Mouse (Mus musculus): Measurements from ENCODE around the gene Crebrf.

The Crebrf gene

GRCm38 (mm10) chr17:26705463-26706359, 9.7 kb upstream of the Crebrf start:
- no peak for DNase-seq

GRCm38 (mm10) chr17:26707066-26707465, 8.4 kb upstream of the Crebrf start:
- DNase-seq, result no peak

- no peak for DNase-seq
Observed at GRCm38 (mm10) chr17:26708499-26708898, 7.0 kb upstream of the Crebrf start.

GRCm38 (mm10) chr17:26708993-26709590, 6.4 kb upstream of the Crebrf start:
- no peak for DNase-seq

- DNase-seq, result no peak
Observed at GRCm38 (mm10) chr17:26710049-26710448, 5.4 kb upstream of the Crebrf start.

GRCm38 (mm10) chr17:26715916-26716717, 667 bp downstream of the Crebrf start:
- peak; percentile 100 for DNase-seq

- no peak for DNase-seq
Observed at GRCm38 (mm10) chr17:26717868-26718267, 2.4 kb downstream of the Crebrf start.

GRCm38 (mm10) chr17:26719405-26719804, 4.0 kb downstream of the Crebrf start:
- no peak for DNase-seq

- no peak for DNase-seq
Observed at GRCm38 (mm10) chr17:26721802-26722201, 6.4 kb downstream of the Crebrf start.

- DNase-seq, result peak; percentile 18
Observed at GRCm38 (mm10) chr17:26724790-26725189, 9.3 kb downstream of the Crebrf start.

- DNase-seq, result peak; percentile 21
Observed at GRCm38 (mm10) chr17:26726674-26727073, 11.2 kb downstream of the Crebrf start.

- peak; percentile 66 for DNase-seq
Observed at GRCm38 (mm10) chr17:26727110-26727755, 11.8 kb downstream of the Crebrf start.

GRCm38 (mm10) chr17:26742581-26742980, 27.1 kb downstream of the Crebrf start:
- DNase-seq, result peak; percentile 87

GRCm38 (mm10) chr17:26743294-26743693, 27.8 kb downstream of the Crebrf start:
- no peak for DNase-seq

GRCm38 (mm10) chr17:26749975-26750374, 34.5 kb downstream of the Crebrf start:
- DNase-seq, result peak; percentile 87

GRCm38 (mm10) chr17:26752297-26752696, 36.8 kb downstream of the Crebrf start:
- no peak for DNase-seq

GRCm38 (mm10) chr17:26753476-26753875, 38.0 kb downstream of the Crebrf start:
- DNase-seq, result no peak

- DNase-seq, result no peak
Observed at GRCm38 (mm10) chr17:26767100-26767753, 51.8 kb downstream of the Crebrf start.

GRCm38 (mm10) chr17:26767754-26768124, 52.3 kb downstream of the Crebrf start:
- no peak for DNase-seq

- DNase-seq, result peak; percentile 31
Observed at GRCm38 (mm10) chr17:26776211-26776610, 60.8 kb downstream of the Crebrf start.

- DNase-seq, result no peak
Observed at GRCm38 (mm10) chr17:26778001-26778400, 62.6 kb downstream of the Crebrf start.

- peak; percentile 90 for DNase-seq
Observed at GRCm38 (mm10) chr17:26778430-26779100, 63.1 kb downstream of the Crebrf start.

All from heart, adult 11 months (tissue).